Mouse (Mus musculus): ENCODE measurements around the gene Dpp9. TPM values are rescaled to one million over a fixed set of nuclear protein-coding genes. Genes with fewer than 3 reads are reported as not detected.

The Dpp9 gene
- polyA plus RNA-seq, 1 experiment from 2014 or later: 27.8 TPM

GRCm38 (mm10) chr17:56256239-56256881 lies 37.7 kb upstream of the Dpp9 start, which contains the start of gene Fem1a:
TSS of gene Fem1a (plus strand) at chr17:56256810.
- Histone ChIP-seq H3K36me3 (replicated peaks) (peaks cover 5% of the 10 kb centered on the region; the same call in 1 of the 2 replicates), H3K27ac (peak within 1 kb of the TSS; percentile 91), H3K4me3 (peak within 1 kb of the TSS; percentile 69), H3K4me2 (peak within 1 kb of the TSS; percentile 99), H3K9ac (peak within 1 kb of the TSS; percentile 66), H3K9me3 (no peaks in the 10 kb centered on the region), H3K4me1 (peaks cover 54% of the 10 kb centered on the region), H3K27me3 (replicated peaks) (no peaks in the 10 kb centered on the region)
- WGBS: under 1% methylated on average over 28 of the region's 28 CpGs
- peak; percentile 94 for ATAC-seq (replicated peaks)

- Histone ChIP-seq H3K4me3 (peak overlapping the region; percentile 69), H3K27me3 (replicated peaks) (no peaks in the 10 kb centered on the region), H3K4me2 (peak overlapping the region; percentile 58), H3K36me3 (replicated peaks) (peaks cover 2% of the 10 kb centered on the region; the same call in 1 of the 2 replicates), H3K9ac (peak overlapping the region; percentile 43), H3K27ac (peak overlapping the region; percentile 91), H3K9me3 (no peaks in the 10 kb centered on the region), H3K4me1 (peaks cover 53% of the 10 kb centered on the region)
- ATAC-seq (replicated peaks): peak; percentile 95
- WGBS: under 1% methylated on average over 32 of the region's 32 CpGs
Observed at GRCm38 (mm10) chr17:56255863-56256238, 37.1 kb upstream of the Dpp9 start.

- 17% methylated on average over 9 of the region's 9 CpGs for WGBS
- H3K9me3 ChIP-seq: no peaks in the 10 kb centered on the region
Observed at GRCm38 (mm10) chr17:56255429-56255828, 36.7 kb upstream of the Dpp9 start.

GRCm38 (mm10) chr17:56254695-56255094 lies 36.0 kb upstream of the Dpp9 start:
- Histone ChIP-seq H3K4me3 (no peak overlapping the region), H3K9me3 (no peaks in the 10 kb centered on the region), H3K9ac (0 out of 2 replicates have a peak overlapping the region, but pooled peaks have one; percentile 8), H3K4me1 (peaks cover 50% of the 10 kb centered on the region), H3K27ac (peak overlapping the region; percentile 91), H3K4me2 (peak overlapping the region; percentile 58; the same call in 1 of the 2 replicates), H3K27me3 (replicated peaks) (no peaks in the 10 kb centered on the region), H3K36me3 (replicated peaks) (peaks cover 2% of the 10 kb centered on the region; the same call in 1 of the 2 replicates)
- no peak for ATAC-seq (replicated peaks)
- 83% methylated on average over 4 of the region's 4 CpGs for WGBS

More at GRCm38 (mm10) chr17:56255429-56255828, 36.7 kb upstream of the Dpp9 start:
- H3K4me2 ChIP-seq: peak overlapping the region; percentile 58
- H3K36me3 ChIP-seq (replicated peaks): peaks cover 2% of the 10 kb centered on the region; the same call in 1 of the 2 replicates
- ATAC-seq (replicated peaks): peak; percentile 7
- H3K9ac ChIP-seq: no peak overlapping the region
- peak overlapping the region; percentile 91 for H3K27ac ChIP-seq
- no peaks in the 10 kb centered on the region for H3K27me3 ChIP-seq (replicated peaks)
- peaks cover 53% of the 10 kb centered on the region for H3K4me1 ChIP-seq
- peak overlapping the region; percentile 69 for H3K4me3 ChIP-seq

- peak; percentile 53 for ATAC-seq (replicated peaks)
- H3K27me3 ChIP-seq (replicated peaks): 0 out of 2 replicates have a peak, but pooled peaks cover 7% of the 10 kb centered on the region
- no peaks in the 10 kb centered on the region for H3K36me3 ChIP-seq (replicated peaks)
- H3K9ac ChIP-seq: 0 out of 2 replicates have a peak overlapping the region, but pooled peaks have one; percentile 2
- no peak overlapping the region for H3K4me3 ChIP-seq
- 14% methylated on average over 6 of the region's 6 CpGs for WGBS
- H3K4me1 ChIP-seq: peaks cover 25% of the 10 kb centered on the region
- H3K9me3 ChIP-seq: no peaks in the 10 kb centered on the region
- peak overlapping the region; percentile 81 for H3K27ac ChIP-seq
- H3K4me2 ChIP-seq: peak overlapping the region; percentile 37
Observed at GRCm38 (mm10) chr17:56251136-56251829, 32.6 kb upstream of the Dpp9 start.

- Histone ChIP-seq H3K36me3 (replicated peaks) (no peaks in the 10 kb centered on the region), H3K4me1 (peaks cover 12% of the 10 kb centered on the region), H3K9me3 (no peaks in the 10 kb centered on the region), H3K27me3 (replicated peaks) (0 out of 2 replicates have a peak, but pooled peaks cover 9% of the 10 kb centered on the region), H3K4me2 (no peak overlapping the region), H3K4me3 (no peak overlapping the region), H3K27ac (no peak overlapping the region), H3K9ac (no peak overlapping the region)
- 51% methylated on average over 7 of the region's 7 CpGs for WGBS
- no peak for ATAC-seq (replicated peaks)
Observed at GRCm38 (mm10) chr17:56245608-56246007, 26.9 kb upstream of the Dpp9 start.

- H3K4me3 ChIP-seq: peak overlapping the region; percentile 51
- 0 out of 2 replicates have a peak, but pooled peaks cover 6% of the 10 kb centered on the region for H3K4me1 ChIP-seq
- peak overlapping the region; percentile 54 for H3K4me2 ChIP-seq
- H3K36me3 ChIP-seq (replicated peaks): no peaks in the 10 kb centered on the region
- H3K27me3 ChIP-seq (replicated peaks): 0 out of 2 replicates have a peak, but pooled peaks cover 6% of the 10 kb centered on the region
- under 1% methylated on average over 33 of the region's 33 CpGs for WGBS
- no peaks in the 10 kb centered on the region for H3K9me3 ChIP-seq
- ATAC-seq (replicated peaks): peak; percentile 94
- H3K27ac ChIP-seq: 0 out of 2 replicates have a peak overlapping the region, but pooled peaks have one; percentile 56
- peak overlapping the region; percentile 57 for H3K9ac ChIP-seq
Observed at GRCm38 (mm10) chr17:56241541-56242401, 23.1 kb upstream of the Dpp9 start.

GRCm38 (mm10) chr17:56233818-56234469 lies 15.2 kb upstream of the Dpp9 start:
- Histone ChIP-seq H3K4me3 (peak overlapping the region; percentile 19), H3K4me1 (peaks cover 12% of the 10 kb centered on the region), H3K9me3 (no peaks in the 10 kb centered on the region), H3K9ac (peak overlapping the region; percentile 9; the same call in 1 of the 2 replicates), H3K4me2 (peak overlapping the region; percentile 45), H3K27me3 (replicated peaks) (no peaks in the 10 kb centered on the region), H3K27ac (peak overlapping the region; percentile 74), H3K36me3 (replicated peaks) (no peaks in the 10 kb centered on the region)
- 2% methylated on average over 14 of the region's 14 CpGs for WGBS
- peak; percentile 95 for ATAC-seq (replicated peaks)

GRCm38 (mm10) chr17:56233389-56233788 lies 14.7 kb upstream of the Dpp9 start:
- peak overlapping the region; percentile 74 for H3K27ac ChIP-seq
- H3K9me3 ChIP-seq: no peaks in the 10 kb centered on the region
- no peaks in the 10 kb centered on the region for H3K36me3 ChIP-seq (replicated peaks)
- H3K9ac ChIP-seq: peak overlapping the region; percentile 9; the same call in 1 of the 2 replicates
- WGBS: 52% methylated on average over 8 of the region's 8 CpGs
- H3K4me3 ChIP-seq: peak overlapping the region; percentile 19
- peaks cover 12% of the 10 kb centered on the region for H3K4me1 ChIP-seq
- H3K27me3 ChIP-seq (replicated peaks): no peaks in the 10 kb centered on the region
- peak overlapping the region; percentile 45 for H3K4me2 ChIP-seq
- ATAC-seq (replicated peaks): peak; percentile 63

GRCm38 (mm10) chr17:56229943-56230342 lies 11.2 kb upstream of the Dpp9 start:
- Histone ChIP-seq H3K9me3 (no peaks in the 10 kb centered on the region), H3K36me3 (replicated peaks) (no peaks in the 10 kb centered on the region), H3K4me2 (no peak overlapping the region), H3K27me3 (replicated peaks) (no peaks in the 10 kb centered on the region), H3K4me3 (no peak overlapping the region), H3K27ac (no peak overlapping the region), H3K9ac (no peak overlapping the region), H3K4me1 (peaks cover 12% of the 10 kb centered on the region)
- 57% methylated on average over 10 of the region's 10 CpGs for WGBS
- ATAC-seq (replicated peaks): no peak

- Histone ChIP-seq H3K4me2 (no peak overlapping the region), H3K4me1 (no peaks in the 10 kb centered on the region), H3K27ac (no peak overlapping the region), H3K4me3 (no peak overlapping the region), H3K9me3 (no peaks in the 10 kb centered on the region), H3K9ac (no peak overlapping the region), H3K27me3 (replicated peaks) (no peaks in the 10 kb centered on the region), H3K36me3 (replicated peaks) (no peaks in the 10 kb centered on the region)
- WGBS: 73% methylated on average over 3 of the region's 3 CpGs
- no peak for ATAC-seq (replicated peaks)
Observed at GRCm38 (mm10) chr17:56226566-56226965, 7.9 kb upstream of the Dpp9 start.

Measured in midbrain, embryonic 15.5 days (tissue).